Mouse (Mus musculus): ENCODE measurements around the gene Phospho1. TPM values are rescaled to one million over a fixed set of nuclear protein-coding genes. Genes with fewer than 3 reads are reported as not detected.

The Phospho1 gene
- polyA plus RNA-seq, 1 experiment from 2014 or later, result 6.4 TPM

- peak; percentile 72 for ATAC-seq (ENCODE audit: insufficient read depth)
- Histone ChIP-seq H3K4me1 (replicated peaks) (peaks cover 56% of the 10 kb centered on the region), H3K4me2 (peak within 1 kb of the TSS; percentile 57), H3K9ac (peak within 1 kb of the TSS; percentile 16; the same call in 1 of the 2 replicates), H3K4me3 (replicated peaks) (peak within 1 kb of the TSS; percentile 41), H3K36me3 (replicated peaks) (no peaks in the 10 kb centered on the region), H3K9me3 (replicated peaks) (no peaks in the 10 kb centered on the region), H3K27ac (replicated peaks) (peak within 1 kb of the TSS; percentile 8), H3K27me3 (peaks cover 29% of the 10 kb centered on the region)
- under 1% methylated on average over 11 of the region's 11 CpGs for WGBS (ENCODE audit: insufficient replicate concordance)
Observed at GRCm38 (mm10) chr11:95842074-95842681, 17.9 kb downstream of the Phospho1 start, which contains the start of gene Abi3. Gene Abi3, minus strand, starts transcription at chr11:95842476.

GRCm38 (mm10) chr11:95842953-95843352 is 18.7 kb downstream of the Phospho1 start:
- Histone ChIP-seq H3K36me3 (replicated peaks) (no peaks in the 10 kb centered on the region), H3K4me2 (peak overlapping the region; percentile 57), H3K9ac (no peak overlapping the region), H3K27ac (replicated peaks) (peak overlapping the region; percentile 8; the same call in 1 of the 2 replicates), H3K4me1 (replicated peaks) (peaks cover 54% of the 10 kb centered on the region), H3K4me3 (replicated peaks) (0 out of 2 replicates have a peak overlapping the region, but pooled peaks have one; percentile 41), H3K27me3 (peaks cover 29% of the 10 kb centered on the region), H3K9me3 (replicated peaks) (no peaks in the 10 kb centered on the region)
- WGBS (ENCODE audit: insufficient replicate concordance), result 38% methylated on average over 5 of the region's 5 CpGs
- ATAC-seq (ENCODE audit: insufficient read depth), result no peak

GRCm38 (mm10) chr11:95843421-95843950 is 19.2 kb downstream of the Phospho1 start:
- H3K27me3 ChIP-seq, result peaks cover 29% of the 10 kb centered on the region
- H3K4me1 ChIP-seq (replicated peaks), result peaks cover 49% of the 10 kb centered on the region
- H3K4me2 ChIP-seq, result peak overlapping the region; percentile 57
- H3K27ac ChIP-seq (replicated peaks), result peak overlapping the region; percentile 8; the same call in 1 of the 2 replicates
- ATAC-seq (ENCODE audit: insufficient read depth), result no peak
- H3K36me3 ChIP-seq (replicated peaks), result no peaks in the 10 kb centered on the region
- H3K9me3 ChIP-seq (replicated peaks), result no peaks in the 10 kb centered on the region
- no peak overlapping the region for H3K4me3 ChIP-seq (replicated peaks)
- WGBS (ENCODE audit: insufficient replicate concordance), result 29% methylated on average over 6 of the region's 6 CpGs
- no peak overlapping the region for H3K9ac ChIP-seq

- Histone ChIP-seq H3K36me3 (replicated peaks) (no peaks in the 10 kb centered on the region), H3K4me2 (no peak overlapping the region), H3K27ac (replicated peaks) (no peak overlapping the region), H3K4me3 (replicated peaks) (no peak overlapping the region), H3K27me3 (peaks cover 29% of the 10 kb centered on the region), H3K4me1 (replicated peaks) (peaks cover 41% of the 10 kb centered on the region), H3K9ac (no peak overlapping the region), H3K9me3 (replicated peaks) (no peaks in the 10 kb centered on the region)
- no peak for ATAC-seq (ENCODE audit: insufficient read depth)
- 25% methylated on average over 4 of the region's 4 CpGs for WGBS (ENCODE audit: insufficient replicate concordance)
Observed at GRCm38 (mm10) chr11:95844935-95845334, 20.6 kb downstream of the Phospho1 start.

GRCm38 (mm10) chr11:95850898-95851297 is 26.6 kb downstream of the Phospho1 start:
- H3K9me3 ChIP-seq (replicated peaks), result no peaks in the 10 kb centered on the region
- peaks cover 10% of the 10 kb centered on the region for H3K27me3 ChIP-seq
- no peak overlapping the region for H3K4me3 ChIP-seq (replicated peaks)
- H3K4me1 ChIP-seq (replicated peaks), result peaks cover 5% of the 10 kb centered on the region; the same call in 1 of the 2 replicates
- 52% methylated on average over 2 of the region's 2 CpGs for WGBS (ENCODE audit: insufficient replicate concordance)
- no peak overlapping the region for H3K27ac ChIP-seq (replicated peaks)
- H3K9ac ChIP-seq, result no peak overlapping the region
- no peak for ATAC-seq (ENCODE audit: insufficient read depth)
- no peaks in the 10 kb centered on the region for H3K36me3 ChIP-seq (replicated peaks)
- no peak overlapping the region for H3K4me2 ChIP-seq

GRCm38 (mm10) chr11:95853684-95854083 is 29.4 kb downstream of the Phospho1 start:
- ATAC-seq (ENCODE audit: insufficient read depth), result no peak
- Histone ChIP-seq H3K27ac (replicated peaks) (no peak overlapping the region), H3K27me3 (peaks cover 9% of the 10 kb centered on the region), H3K9ac (no peak overlapping the region), H3K9me3 (replicated peaks) (no peaks in the 10 kb centered on the region), H3K4me1 (replicated peaks) (peaks cover 14% of the 10 kb centered on the region), H3K4me2 (no peak overlapping the region), H3K36me3 (replicated peaks) (no peaks in the 10 kb centered on the region), H3K4me3 (replicated peaks) (no peak overlapping the region)
- WGBS (ENCODE audit: insufficient replicate concordance), result 33% methylated on average over 5 of the region's 5 CpGs

GRCm38 (mm10) chr11:95857306-95857705 is 33.0 kb downstream of the Phospho1 start:
- peak overlapping the region; percentile 91 for H3K4me2 ChIP-seq
- no peaks in the 10 kb centered on the region for H3K27me3 ChIP-seq
- peaks cover 41% of the 10 kb centered on the region for H3K4me1 ChIP-seq (replicated peaks)
- H3K27ac ChIP-seq (replicated peaks), result no peak overlapping the region
- peak overlapping the region; percentile 83 for H3K4me3 ChIP-seq (replicated peaks)
- no peak for ATAC-seq (ENCODE audit: insufficient read depth)
- no peaks in the 10 kb centered on the region for H3K36me3 ChIP-seq (replicated peaks)
- H3K9me3 ChIP-seq (replicated peaks), result no peaks in the 10 kb centered on the region
- no peak overlapping the region for H3K9ac ChIP-seq
- WGBS (ENCODE audit: insufficient replicate concordance), result 79% methylated on average over 4 of the region's 4 CpGs

- H3K36me3 ChIP-seq (replicated peaks), result no peaks in the 10 kb centered on the region
- H3K9ac ChIP-seq, result peak overlapping the region; percentile 81
- peak overlapping the region; percentile 83 for H3K4me3 ChIP-seq (replicated peaks)
- peaks cover 42% of the 10 kb centered on the region for H3K4me1 ChIP-seq (replicated peaks)
- peak overlapping the region; percentile 97 for H3K27ac ChIP-seq (replicated peaks)
- WGBS (ENCODE audit: insufficient replicate concordance), result 28% methylated on average over 21 of the region's 21 CpGs
- no peaks in the 10 kb centered on the region for H3K9me3 ChIP-seq (replicated peaks)
- ATAC-seq (ENCODE audit: insufficient read depth), result no peak
- peak overlapping the region; percentile 91 for H3K4me2 ChIP-seq
- no peaks in the 10 kb centered on the region for H3K27me3 ChIP-seq
Observed at GRCm38 (mm10) chr11:95857716-95858527, 33.6 kb downstream of the Phospho1 start.

- under 1% methylated on average over 58 of the region's 58 CpGs for WGBS (ENCODE audit: insufficient replicate concordance)
- peaks cover 38% of the 10 kb centered on the region for H3K4me1 ChIP-seq (replicated peaks)
- peak overlapping the region; percentile 91 for H3K4me2 ChIP-seq
- peak overlapping the region; percentile 83 for H3K4me3 ChIP-seq (replicated peaks)
- peak overlapping the region; percentile 97 for H3K27ac ChIP-seq (replicated peaks)
- H3K9ac ChIP-seq, result peak overlapping the region; percentile 81
- no peaks in the 10 kb centered on the region for H3K36me3 ChIP-seq (replicated peaks)
- ATAC-seq (ENCODE audit: insufficient read depth), result peak; percentile 96
- no peaks in the 10 kb centered on the region for H3K9me3 ChIP-seq (replicated peaks)
- no peaks in the 10 kb centered on the region for H3K27me3 ChIP-seq
Observed at GRCm38 (mm10) chr11:95858528-95859467, 34.5 kb downstream of the Phospho1 start.

- peak overlapping the region; percentile 97 for H3K27ac ChIP-seq (replicated peaks)
- H3K36me3 ChIP-seq (replicated peaks), result no peaks in the 10 kb centered on the region
- peak overlapping the region; percentile 81 for H3K9ac ChIP-seq
- peak; percentile 51 for ATAC-seq (ENCODE audit: insufficient read depth)
- H3K4me3 ChIP-seq (replicated peaks), result peak overlapping the region; percentile 83
- peak overlapping the region; percentile 91 for H3K4me2 ChIP-seq
- under 1% methylated on average over 35 of the region's 35 CpGs for WGBS (ENCODE audit: insufficient replicate concordance)
- peaks cover 37% of the 10 kb centered on the region for H3K4me1 ChIP-seq (replicated peaks)
- H3K27me3 ChIP-seq, result no peaks in the 10 kb centered on the region
- H3K9me3 ChIP-seq (replicated peaks), result no peaks in the 10 kb centered on the region
Observed at GRCm38 (mm10) chr11:95859468-95859855, 35.2 kb downstream of the Phospho1 start.
